Mouse (Mus musculus) lung, adult 18-20 months (tissue): ENCODE data around the gene Mdm2.

Source experiments
- DNase-seq, 2 experiments: peaks; one replicate each; pipeline ENCODE4 v3.0.0; 2022; ENCODE audit warnings: mixed read lengths in 2 of 2

Gene Mdm2

DNA sequence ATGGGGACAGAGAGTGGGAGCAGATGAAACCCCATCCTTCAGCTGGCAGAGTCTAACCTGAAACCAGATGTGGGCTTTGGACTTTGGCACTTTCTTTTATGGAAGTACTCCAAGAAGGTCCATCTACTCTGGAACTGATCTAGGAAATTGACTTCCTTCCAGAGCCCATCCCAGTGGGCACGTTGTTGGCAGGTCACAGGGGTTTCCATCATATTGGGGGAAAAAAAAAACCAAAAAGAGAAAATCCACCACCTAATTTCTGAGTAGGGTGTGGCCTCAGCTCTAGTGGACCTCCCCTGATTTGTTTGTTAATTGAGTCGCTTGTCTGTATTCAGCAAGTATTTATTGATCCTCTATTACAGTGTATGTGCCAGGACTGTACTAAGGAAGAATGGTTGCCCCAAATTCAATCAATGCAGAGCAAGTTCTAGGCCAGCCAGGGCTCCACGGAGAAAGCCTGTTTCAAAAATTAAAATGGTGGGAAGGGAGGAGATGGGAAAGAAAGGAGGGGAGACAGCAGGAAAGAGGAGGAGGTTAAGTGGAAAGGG lies 55.9 kb downstream of the Mdm2 start:
- no peak for DNase-seq

DNA sequence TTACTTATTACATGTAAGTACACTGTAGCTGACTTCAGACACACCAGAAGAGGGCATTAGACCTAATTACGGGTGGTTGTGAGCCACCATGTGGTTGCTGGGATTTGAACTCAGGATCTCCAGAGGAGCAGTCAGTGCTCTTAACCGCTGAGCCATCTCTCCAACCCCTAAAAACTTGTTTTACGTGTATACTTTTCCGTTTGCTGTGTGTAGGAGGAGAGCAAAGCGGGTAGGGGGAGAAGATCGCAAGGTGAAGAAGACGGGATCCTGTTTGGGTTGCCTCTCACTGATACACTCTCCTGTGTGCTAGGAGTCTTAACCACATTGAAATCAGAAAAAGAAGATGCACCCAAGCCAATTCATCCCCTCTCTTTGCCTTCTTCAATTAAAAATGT lies 56.8 kb downstream of the Mdm2 start:
- DNase-seq, result no peak

DNA sequence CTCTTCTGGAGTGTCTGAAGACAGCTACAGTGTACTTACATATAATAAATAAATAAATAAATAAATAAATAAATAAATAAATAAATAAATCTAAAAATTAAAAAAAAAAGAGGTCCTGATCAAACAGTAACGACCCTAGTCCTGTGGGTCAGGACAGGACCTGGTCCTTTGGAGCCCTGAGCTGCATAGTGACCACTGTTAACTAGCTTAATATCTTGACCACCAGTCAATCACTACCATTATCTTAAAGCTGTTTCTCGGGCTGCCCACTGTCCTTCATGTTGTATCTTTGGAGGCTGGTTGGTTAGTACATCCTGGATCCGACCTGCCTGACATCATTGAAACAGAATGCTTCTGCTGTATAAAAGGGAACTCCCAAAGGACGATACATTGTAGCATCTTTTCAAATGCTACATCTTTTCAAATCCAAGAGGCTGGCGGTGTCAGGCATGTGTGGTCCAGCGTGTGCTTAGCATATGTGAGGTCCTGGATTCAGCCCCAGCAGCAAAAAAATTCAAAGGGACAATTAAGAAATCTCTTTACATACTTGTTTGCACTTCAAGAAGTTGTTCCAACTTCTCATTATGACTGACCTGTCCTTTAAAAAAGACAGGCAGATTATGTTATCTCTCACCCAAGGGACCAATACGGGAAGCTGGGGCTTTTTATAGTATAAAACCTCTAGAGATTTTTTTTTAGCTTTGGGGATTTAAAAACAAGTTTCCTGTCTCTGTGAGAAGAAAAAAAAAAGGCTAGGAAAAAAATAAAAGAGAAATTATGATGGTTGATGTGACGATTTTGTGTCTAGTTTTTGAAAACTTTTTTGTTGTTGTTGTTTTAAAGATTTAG lies 57.4 kb downstream of the Mdm2 start:
- no peak for DNase-seq

DNA sequence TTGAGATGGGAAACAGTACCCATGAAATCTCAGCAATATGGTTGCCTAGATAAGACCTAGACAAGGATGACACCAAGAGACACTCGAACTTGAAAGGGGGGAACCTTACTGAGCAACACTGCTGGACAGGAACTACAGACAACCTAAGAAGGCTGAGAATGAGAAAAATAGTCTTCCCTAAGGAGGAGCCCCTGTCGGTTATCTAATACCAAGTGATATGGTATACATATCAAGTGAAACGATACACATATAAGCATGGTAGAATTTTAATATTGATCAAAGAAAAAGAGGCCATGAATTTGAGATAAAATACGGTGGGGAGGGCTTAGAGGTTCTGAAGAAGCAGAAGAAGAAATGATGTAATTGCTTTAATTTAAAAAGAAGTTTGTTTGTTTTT lies 58.2 kb downstream of the Mdm2 start:
- no peak for DNase-seq

DNA sequence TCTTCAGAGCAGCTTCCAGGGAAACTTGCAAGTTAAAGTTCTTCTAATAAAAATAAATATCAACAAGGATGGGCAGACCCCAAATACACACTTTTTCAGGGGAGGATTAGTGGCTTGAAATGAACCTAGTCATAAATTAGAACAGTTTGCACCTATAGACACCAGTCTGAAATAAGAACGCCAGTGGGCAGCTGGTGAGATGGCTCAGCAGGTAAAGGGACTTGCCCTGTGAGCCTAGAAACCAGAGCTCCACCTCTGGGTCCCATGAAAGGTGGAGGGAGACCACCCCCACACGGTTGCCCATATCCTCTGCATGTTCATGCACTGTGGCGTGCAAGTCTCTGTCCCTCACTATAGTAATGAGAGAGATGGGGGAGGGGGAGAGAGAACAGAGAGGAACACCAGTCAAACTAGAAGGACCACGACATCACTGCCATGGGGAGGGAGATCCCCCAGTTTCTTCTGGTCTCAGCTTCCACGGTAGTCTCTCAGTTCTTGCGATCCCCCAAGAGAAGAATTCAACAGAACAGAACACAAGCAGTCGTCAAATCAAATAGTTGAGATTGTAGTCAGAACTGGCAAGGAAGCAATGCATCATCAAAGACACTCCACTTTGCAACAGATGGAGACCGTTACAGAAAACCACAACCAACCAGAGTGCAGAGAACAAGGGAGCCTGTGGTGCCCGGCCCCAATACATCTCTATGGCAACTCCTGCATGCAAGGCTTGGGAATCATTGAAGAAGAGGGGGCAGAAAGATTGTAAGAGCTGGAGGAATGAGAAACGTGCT lies 58.8 kb downstream of the Mdm2 start:
- no peak for DNase-seq

DNA sequence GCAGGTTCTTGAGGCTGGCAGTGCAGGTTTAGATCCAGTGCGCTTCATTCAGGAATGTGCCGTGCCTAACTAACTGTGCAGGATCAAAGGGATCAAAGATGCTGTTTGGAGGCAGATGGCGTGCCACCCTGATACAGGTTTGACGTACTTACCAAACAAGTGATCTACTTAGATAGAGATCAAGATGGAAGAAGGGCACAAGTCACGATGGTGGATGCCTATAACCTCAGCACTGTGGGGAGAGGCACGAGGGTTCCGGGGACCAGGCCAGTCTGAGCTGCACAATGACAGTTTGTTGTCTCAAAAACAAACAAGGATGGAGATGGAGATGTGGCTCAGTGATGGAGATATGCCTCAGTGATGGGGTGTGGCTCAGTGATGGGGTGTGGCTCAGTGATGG lies 59.8 kb downstream of the Mdm2 start:
- no peak for DNase-seq

DNA sequence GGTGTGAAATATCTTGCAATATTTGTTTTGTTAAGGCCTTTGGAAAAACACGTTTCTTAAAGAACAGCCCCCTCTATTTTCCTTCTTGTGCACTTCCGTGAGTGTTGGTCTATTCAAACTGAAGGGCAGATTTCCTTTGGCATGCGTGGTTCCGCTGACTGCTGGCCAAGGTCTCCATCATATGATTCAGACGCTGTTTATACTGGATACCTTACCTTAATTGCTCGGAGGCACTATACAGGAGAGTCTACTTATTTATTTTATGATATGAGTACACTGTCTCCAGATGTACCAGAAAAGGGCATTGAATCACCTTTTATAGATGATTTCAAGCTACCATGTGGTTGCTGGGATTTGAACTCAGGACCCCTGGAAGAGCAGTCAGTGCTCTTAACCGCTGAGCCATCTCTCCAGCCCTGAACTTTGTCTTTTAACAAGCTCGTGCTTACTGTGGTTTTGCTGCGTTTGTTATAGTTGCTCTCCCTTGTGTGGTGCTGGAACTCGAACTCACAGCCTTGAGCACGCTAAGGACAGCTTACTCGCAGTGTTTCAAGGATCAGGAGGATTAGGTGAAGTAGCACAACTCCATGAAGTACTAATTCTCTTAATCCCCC lies 60.4 kb downstream of the Mdm2 start:
- DNase-seq, result no peak

DNA sequence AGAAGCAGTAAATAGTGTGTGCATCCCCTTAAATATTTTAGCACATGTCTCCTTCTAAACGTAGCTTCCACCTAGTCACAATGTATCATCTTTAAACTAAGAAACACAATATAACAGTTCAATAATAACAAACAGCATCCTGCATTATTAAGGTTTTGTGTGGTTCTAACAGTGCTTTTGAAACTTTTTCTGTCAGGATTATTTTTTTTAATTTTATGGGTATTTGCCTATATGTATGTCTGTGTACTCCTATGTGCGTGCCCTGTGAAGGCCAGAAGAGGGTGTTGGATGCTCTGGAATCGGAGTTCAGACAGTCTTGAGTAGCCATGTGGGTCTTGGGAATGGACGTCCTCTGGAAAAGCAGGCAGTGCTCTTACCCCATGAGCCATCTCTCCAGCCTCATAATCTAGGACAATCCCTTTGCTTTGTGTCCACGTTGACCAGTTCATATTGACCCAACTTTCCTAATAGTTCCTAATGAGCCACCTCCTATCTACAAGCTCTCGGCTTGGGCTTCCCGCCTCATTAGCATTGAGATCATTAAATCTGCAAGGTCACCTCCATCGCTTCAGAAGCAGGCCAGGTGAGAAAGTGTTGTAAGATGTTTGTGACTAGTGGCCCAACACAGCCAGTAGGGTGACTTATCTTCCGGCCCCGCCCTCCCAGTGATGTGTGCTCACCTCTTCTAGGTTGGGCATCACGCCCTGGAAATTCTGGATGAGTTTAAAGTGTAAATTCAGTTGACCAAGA lies 61.1 kb downstream of the Mdm2 start:
- peak; percentile 84 to 89 for DNase-seq

DNA sequence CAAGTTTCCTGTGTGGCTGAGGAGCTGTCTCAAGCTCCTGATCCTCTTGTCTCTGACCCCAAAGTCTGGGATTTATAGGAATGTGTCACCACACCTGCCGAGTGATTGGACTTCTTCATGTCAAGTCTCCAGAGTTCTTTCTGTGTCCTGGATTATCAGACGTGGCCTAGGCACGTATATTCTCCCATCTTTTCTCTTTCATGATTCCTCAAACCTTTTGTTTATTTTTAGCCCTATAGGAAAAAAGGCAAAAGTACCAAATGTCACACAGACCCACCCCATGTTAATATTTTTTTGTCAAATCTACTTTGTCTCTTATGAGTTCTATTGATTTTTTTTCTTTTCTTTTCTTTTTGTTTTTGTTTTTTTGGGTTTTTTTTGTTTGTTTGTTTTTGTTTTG lies 61.9 kb downstream of the Mdm2 start:
- no peak for DNase-seq

DNA sequence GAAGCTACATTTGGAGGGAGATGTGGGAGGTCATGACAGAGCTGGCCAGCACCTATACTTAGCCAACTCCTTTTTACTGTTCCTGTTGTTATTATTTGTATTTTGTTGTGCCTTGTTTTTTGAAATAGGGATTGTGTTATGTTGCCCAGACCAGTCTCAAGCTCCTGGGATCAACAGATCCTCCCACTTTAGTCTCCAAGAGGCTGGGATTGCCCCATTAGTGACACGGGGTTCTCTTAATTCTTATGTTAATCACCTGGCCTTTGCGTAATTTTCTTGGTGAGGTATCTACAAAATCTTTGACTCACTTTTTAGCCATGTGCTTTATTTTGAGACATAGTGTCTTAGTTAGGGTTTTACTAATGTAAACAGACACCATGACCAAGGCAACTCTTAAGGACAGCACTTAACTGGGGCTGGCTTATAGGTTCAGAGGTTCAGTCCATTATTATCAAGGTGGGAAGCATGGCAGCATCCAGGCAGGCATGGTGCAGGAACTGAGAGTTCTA lies 62.5 kb downstream of the Mdm2 start:
- no peak for DNase-seq

DNA sequence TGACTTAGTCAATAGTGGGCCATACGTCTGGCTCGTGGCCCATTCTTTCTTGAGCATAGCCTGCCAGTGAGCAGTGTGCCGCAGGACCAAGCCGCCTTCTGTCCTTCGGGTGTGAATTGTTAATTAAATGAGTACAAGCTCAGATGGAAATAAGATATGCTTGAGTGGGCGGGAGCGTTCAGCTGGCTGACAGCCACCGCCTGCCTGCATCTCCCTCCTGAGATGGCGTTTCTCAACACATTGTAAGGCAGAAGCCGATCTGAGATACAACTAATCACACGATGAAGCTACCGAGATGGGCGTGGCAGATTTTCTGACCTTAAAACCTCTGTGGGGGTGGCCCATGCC lies 63.4 kb downstream of the Mdm2 start:
- DNase-seq, result peak in 1 of 2 experiments; percentile 26

DNA sequence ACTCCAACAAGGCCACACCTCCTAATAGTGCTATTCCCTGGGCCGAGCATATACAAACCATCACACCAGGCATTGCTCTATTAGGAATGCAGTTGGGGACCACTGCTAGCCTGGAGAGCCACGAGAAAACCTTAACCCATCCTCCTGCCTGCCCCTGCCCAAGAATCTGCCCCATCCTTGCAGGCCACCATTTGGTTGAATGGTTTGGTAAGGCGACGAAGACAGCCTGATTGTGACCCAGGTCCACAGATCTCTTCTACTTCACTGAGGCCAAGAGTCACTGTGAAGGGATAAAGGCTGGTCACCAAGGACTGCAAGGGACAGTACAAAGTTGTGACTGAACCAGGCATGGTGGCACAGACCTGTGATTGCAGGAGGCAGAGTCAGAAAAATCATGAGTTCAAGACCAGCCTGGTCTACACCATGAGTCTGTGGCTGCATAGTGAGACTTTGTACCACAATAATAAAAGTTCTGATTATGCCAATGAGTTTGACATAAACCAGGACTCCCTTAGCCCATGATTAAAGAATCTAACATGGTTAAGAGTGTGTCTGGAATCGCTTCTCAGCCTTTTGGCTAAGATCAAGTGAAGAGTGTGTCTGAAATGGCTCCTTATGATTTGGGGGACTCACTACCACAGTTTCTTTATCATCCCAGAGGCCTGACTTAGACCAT lies 63.9 kb downstream of the Mdm2 start:
- no peak for DNase-seq

DNA sequence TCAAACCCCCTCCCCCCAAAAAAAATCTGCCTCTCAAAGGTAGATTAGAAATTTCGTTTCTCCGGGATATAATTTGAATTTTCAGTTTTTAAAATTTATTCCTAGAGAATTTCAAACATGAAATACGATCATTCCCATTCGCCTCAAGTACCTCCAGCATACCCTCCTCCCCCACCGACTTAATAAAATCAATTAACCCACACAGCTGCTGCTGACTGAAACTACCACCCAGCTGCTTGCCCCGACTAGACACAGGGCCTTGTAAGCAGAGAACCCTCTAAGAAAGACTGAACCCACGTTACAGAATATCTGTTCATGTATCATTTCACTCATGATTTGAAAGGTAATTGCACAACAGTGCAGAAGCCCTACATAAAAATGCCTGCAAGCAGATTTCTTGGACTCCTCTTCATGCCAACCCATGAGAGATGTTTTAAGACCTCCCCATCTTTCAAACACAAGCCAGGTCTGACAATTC lies 65.0 kb downstream of the Mdm2 start:
- DNase-seq, result no peak

DNA sequence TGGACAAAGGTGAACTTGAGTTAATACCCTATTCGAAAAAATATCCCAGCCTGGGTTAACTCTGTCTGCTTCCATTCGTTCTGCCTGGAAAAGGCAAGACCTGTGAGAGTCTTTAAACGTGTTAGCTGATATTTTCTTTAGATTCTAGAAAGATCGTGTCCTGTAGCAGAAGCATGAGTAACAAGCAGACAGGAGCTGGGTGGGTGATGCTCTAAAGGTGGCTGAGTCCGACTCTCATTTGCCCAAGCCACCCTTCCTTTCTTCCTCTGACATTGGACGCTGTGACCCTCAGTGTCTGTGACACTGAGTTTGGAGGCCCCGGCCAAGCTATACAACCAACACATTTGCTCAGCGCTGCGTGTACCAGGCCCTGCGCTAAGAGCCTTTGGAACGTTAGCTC lies 65.7 kb downstream of the Mdm2 start:
- no peak for DNase-seq

DNA sequence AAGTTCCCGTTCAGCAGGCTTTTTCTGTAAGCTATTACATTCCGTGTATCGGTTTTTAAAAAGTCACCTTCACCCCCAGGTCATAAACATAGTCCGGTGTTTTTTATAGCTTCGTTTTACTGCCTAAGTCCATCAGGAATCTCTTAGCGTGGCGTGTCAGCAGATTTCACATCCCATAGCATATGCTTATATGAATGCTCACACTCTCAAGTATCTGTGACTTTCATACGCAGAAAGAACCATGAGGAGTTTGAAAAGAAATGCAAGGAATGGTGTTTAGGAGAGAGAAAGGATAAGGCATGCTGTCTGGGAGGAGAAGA lies 66.2 kb downstream of the Mdm2 start:
- no peak for DNase-seq

DNA sequence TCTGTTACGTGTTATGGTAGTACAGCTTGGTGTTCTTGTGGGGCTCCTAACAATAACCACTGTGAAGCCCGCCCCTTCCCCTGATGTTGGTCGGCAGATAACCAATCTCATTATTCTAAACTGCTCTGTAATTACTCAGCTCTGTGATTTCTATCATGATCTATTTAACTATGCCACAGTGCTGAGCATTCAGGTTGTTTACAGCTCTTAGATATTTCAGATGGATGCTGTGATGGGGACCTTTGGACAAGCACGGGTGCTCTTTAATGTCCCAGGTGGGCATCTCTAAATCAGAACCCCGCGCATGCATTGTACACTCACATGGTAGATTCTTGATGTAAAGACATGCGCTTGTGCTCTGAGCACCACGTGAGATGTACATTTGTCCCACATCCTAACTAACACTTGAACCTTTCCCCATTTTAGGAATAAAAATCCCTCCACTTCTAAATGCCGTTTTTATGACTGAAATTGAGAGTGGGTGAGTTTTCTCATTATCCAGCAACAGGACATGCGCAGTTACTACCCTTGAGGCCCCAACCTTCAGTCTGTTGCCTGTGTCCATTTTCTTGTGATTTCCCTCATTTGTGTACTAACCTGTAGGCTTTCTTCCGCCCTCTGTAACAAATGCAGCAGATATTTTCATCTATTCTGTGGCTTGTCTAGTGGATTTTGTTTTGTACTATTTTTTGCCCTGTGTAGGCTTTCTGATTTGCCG lies 66.7 kb downstream of the Mdm2 start:
- DNase-seq, result no peak

DNA sequence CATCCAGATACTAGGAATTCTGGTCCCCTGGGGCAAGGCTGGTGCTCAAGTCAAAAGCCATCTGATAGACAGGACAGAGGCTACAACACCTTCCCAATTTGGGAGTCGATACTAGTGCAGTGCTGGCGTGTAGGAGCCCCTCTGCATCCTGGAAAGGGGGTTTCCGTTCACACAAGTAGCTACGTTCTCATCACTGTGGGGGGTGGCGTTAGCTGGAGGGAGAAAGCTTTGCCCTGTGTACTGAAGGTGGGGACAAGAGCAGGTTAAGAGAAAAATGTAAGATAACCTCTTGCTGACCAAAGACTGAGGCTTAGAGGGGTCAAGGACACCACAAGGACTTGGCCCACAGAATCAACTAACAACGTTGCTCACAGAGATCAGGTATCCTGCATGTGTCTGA lies 67.3 kb downstream of the Mdm2 start:
- DNase-seq, result no peak

DNA sequence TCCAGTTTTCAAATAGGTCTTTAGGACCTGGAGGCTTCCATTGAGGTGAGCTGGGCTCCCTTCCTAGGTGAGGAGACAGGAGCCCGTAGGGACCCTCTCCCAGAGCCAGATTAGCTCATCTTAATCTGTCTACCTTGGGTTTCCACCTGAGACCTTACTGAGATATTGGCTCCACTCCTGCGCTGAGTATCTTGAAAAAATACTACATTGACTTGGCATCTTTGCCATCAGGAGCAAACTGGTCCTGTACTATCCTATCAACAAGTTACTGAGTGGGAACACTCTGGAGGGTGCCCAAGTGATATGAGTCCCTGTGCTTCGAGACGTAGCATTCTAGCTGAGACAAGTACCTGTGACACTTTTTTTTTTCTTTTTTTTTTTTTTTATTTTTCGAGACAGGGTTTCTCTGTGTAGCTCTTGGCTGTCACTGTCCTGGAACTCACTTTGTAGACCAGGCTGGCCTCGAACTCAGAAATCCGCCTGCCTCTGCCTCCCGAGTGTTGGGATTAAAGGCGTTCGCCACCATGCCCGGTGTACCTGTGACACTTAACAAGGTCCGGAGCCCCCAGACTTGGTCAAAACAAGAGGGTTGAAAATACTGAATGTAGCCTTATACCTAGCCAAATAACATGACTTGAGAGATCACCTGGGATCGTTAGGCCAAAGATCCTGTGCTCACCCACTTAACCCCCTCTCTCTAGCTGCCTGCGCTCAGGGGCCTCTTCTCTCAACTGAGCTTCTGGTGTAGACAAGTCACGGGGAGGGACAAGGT lies 67.9 kb downstream of the Mdm2 start:
- DNase-seq, result no peak

DNA sequence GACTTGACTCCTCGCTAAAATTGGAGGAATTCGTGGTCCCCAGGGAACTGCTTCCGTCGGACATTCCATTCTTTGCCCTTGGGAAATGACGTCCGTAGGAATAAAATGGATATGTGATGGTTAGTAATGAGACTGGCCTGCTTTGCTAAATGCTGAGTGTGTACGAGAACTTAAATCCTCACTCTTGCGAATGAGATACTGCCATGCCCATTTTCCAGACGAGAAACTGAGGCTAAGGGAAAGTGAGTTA lies 68.4 kb downstream of the Mdm2 start:
- DNase-seq, result no peak

DNA sequence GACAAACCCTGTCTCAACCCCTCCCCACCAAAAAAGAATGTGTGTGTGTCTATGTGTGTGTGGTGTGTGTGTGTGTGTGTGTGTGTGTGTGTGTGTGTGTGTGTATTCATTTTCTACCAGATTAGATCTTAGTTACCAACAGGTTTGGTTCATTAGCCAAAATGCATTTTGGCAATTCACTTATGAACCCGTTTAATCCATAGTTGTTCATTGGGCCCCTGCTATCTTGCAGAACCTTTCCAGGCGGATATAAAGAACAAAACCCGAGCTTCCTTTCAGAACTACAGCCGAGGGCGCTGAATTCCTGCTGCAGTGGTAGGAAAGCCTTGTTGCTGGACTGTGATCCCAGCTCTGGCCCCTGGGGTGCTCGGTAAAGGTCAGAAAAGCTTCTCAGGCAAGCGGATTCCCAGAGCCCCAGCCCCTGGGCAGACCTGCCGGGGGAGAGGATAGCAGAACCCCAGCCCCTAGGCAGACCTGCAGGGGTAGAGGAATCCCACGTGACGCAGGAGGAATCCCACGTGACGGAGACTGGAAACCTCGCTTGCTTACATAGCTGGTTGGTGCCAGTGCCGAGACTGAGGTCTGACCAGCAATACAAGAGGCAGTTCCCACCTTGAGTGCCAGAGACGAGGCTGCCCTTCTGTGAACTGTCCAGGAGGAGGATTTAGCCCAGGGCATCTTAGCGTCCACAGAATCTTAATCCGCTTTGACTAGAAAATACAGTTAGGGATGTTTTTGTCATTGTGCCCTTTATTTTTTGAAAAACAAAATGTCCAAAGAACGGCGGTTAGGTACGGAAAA lies 69.0 kb downstream of the Mdm2 start:
- DNase-seq, result no peak
